Mouse (Mus musculus): Measurements from ENCODE around the gene Ankrd28.
"Not testable (repeated sequence)": the region's sequence is repeated elsewhere in the genome, so short reads cannot be mapped to it uniquely, and the experiment has no call there.

Gene Ankrd28

GRCm38 (mm10) chr14:31830571-31831369, at the start of gene Ankrd28:
Ankrd28 (minus strand) TSS chr14:31830651.
- peak; percentile 98 for DNase-seq (ENCODE audit: inconsistent ontology term)

DNA sequence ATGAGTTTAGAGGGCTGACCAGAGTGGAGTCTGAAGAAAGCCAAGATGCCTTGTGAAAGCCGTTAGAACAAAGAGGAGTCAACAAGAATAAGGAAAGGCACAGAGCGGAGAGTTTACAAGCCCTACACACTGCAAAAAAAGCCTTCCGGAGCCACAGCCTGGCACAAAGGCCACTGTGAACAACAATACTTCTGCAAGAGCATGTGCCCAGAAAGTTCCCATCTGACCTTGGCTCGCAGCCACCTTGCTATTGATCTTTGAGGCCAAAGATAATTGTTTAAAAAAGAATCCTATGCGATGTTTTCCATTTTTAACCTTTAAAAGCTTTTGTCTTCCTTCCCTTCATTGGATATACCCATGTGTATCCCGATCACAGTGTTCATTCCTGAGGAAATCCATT, 49.0 kb upstream of the Ankrd28 start:
- no peak for DNase-seq (ENCODE audit: inconsistent ontology term)

GRCm38 (mm10) chr14:31872130-31872529, 41.7 kb upstream of the Ankrd28 start:
- no peak for DNase-seq (ENCODE audit: inconsistent ontology term)

DNA sequence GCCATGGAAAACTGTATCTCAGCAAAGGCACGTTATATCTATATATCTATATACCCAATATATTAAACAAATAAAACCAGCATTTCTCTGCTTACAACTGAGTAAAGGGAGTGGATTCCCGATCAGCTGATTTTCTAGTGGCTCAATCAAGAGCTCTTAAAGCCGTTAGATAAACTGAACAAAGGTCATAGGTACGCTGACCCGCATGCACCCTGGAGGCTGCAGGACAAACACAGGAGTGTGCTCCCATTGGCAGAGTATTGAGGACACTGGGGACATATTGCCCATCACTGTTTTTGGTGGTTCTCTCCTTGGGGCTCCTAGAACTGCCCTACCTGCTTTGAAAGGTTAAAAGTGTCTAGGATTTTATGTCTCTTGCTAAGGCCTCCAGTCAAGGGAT, 40.0 kb upstream of the Ankrd28 start:
- no peak for DNase-seq (ENCODE audit: inconsistent ontology term)

GRCm38 (mm10) chr14:31868591-31868990, 38.1 kb upstream of the Ankrd28 start:
- no peak for DNase-seq (ENCODE audit: inconsistent ontology term)

GRCm38 (mm10) chr14:31866366-31866765, 35.9 kb upstream of the Ankrd28 start:
- not testable (repeated sequence) for DNase-seq (ENCODE audit: inconsistent ontology term)

- DNase-seq (ENCODE audit: inconsistent ontology term) = no peak
These were observed 28.2 kb upstream of the Ankrd28 start for GRCm38 (mm10) chr14:31858679-31859078.

GRCm38 (mm10) chr14:31857096-31857975, 26.9 kb upstream of the Ankrd28 start:
- DNase-seq (ENCODE audit: inconsistent ontology term) = peak; percentile 83

GRCm38 (mm10) chr14:31856007-31856406, 25.6 kb upstream of the Ankrd28 start:
- no peak for DNase-seq (ENCODE audit: inconsistent ontology term)

- no peak for DNase-seq (ENCODE audit: inconsistent ontology term)
These were observed 24.2 kb upstream of the Ankrd28 start for GRCm38 (mm10) chr14:31854667-31855066.

GRCm38 (mm10) chr14:31843571-31843970, 13.1 kb upstream of the Ankrd28 start:
- DNase-seq (ENCODE audit: inconsistent ontology term) = no peak

DNA sequence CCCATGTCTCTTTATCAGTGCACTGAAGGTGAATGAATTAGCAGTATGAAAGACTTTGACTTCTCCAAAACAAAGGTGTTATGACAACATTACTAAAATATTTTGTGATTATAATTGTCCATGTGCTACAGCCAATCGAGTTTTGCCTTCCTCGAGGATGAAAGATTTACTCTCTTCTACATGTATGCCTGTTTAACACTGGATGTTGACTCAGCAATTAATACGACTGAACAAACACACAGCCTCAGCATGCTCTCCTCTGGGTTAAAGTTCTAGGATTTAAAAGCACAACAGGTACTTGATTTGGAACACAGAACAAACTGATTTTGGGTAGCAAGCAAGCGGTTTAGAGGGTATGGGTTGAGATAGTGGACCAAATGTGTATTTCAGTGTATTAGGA, 1.6 kb upstream of the Ankrd28 start:
- peak; percentile 48 for DNase-seq (ENCODE audit: inconsistent ontology term)

DNA sequence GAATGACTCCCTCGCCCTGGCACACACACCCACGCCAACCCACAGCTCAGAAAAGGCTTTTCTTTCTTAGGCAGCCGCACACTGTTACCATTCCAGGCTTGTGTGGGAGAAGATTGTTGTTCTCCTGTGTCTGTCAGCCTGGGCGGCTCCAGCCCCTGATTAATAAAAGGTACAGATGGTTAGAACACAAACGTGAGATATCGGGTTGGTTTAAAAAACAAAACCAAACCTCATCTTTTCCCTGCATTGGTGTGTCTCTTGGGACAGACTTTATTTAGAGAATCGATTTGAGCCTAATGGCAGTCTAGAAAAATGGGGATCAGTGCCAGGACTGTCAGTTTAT, 890 bp upstream of the Ankrd28 start:
- no peak for DNase-seq (ENCODE audit: inconsistent ontology term)

DNA sequence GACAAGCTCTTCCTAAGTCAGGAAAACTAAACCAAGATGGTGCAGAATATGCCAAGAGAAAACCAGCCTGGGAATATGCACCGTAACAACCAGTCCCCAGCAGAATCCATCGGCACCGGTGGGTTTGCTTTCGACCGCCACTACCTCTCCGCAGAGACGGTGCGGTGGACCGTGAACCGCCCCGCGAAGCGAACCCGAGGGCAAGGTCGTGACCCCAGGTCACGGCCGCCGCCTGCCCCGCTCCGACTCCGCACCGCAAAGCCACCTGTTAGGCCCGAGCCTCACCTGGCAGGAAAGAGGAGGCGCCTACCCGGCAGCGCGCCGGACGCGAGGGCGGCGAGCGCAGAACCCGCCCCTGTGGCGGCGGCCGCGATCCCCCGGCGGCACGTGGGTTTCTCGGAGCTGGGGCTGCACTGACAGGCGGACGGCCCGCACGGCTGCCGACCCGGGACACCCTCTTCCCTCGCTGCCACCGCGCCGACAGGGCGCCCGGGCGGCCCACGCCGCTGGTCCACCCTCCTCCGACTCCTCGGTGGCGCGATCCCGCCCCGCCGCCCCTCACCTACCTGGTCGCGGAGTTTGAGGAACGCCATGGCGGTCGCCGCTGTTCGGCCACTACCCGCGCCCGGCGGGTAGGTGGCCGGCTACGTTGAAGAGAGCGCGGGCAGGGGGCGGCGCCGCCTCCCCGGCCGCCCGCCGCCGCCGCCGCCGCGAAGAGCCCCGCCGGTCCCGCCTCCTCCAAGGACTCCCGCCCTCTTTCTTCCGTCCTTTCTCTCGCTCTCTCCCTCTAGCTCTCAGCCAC, 489 bp downstream of the Ankrd28 start:
- no peak for DNase-seq (ENCODE audit: inconsistent ontology term)

GRCm38 (mm10) chr14:31827221-31827620, 3.2 kb downstream of the Ankrd28 start:
- DNase-seq (ENCODE audit: inconsistent ontology term) = peak; percentile 30

- DNase-seq (ENCODE audit: inconsistent ontology term) = peak; percentile 29
These were observed 20.5 kb downstream of the Ankrd28 start for GRCm38 (mm10) chr14:31809942-31810341.

- DNase-seq (ENCODE audit: inconsistent ontology term) = peak; percentile 54
These were observed 26.7 kb downstream of the Ankrd28 start for GRCm38 (mm10) chr14:31803791-31804190.

- DNase-seq (ENCODE audit: inconsistent ontology term) = no peak
These were observed 29.5 kb downstream of the Ankrd28 start for GRCm38 (mm10) chr14:31800976-31801375.

GRCm38 (mm10) chr14:31800446-31800845, 30.0 kb downstream of the Ankrd28 start:
- DNase-seq (ENCODE audit: inconsistent ontology term) = no peak

- DNase-seq (ENCODE audit: inconsistent ontology term) = no peak
These were observed 31.5 kb downstream of the Ankrd28 start for GRCm38 (mm10) chr14:31798937-31799336.

- no peak for DNase-seq (ENCODE audit: inconsistent ontology term)
These were observed 34.9 kb downstream of the Ankrd28 start for GRCm38 (mm10) chr14:31795535-31795934.

GRCm38 (mm10) chr14:31794776-31795126, 35.7 kb downstream of the Ankrd28 start:
- no peak for DNase-seq (ENCODE audit: inconsistent ontology term)
